ENCODE assay signal across 10 mouse cellular contexts in genomic region chrX:62180089-62180488, GRCm38 (mm10).
A peak's percentile ranks its signal among the peaks of the same experiment; 100 is the strongest.
DNase-seq lines count a peak whose midpoint lies in the region; TF ChIP-seq lines count a peak whose summit lies in the region.
"Had no signal": no experiment of that assay in that cellular context is flagged by ENCODE, and none has a peak within 500 bp of the region (broad histone marks: within the 10 kb centered on the region; RNA-seq: fewer than 3 reads in every experiment).

No protein-coding gene starts in this region.

- no peak overlapping the region for H3K27ac ChIP-seq in left cerebral cortex, adult 2 months
- no peak overlapping the region for H3K27ac ChIP-seq in MEL (ENCODE audit: control insufficient read depth, low read depth, low read length)
- H3K27ac ChIP-seq: hindbrain, embryonic 15.5 days; limb, embryonic 12.5 days had no signal

- H3K36me3 ChIP-seq in MEL (ENCODE audit: control insufficient read depth in 1 of 2, insufficient read depth in 2 of 2, low read length in 2 of 2) = no peaks in the 10 kb centered on the region
- H3K36me3 ChIP-seq: hindbrain, embryonic 15.5 days; limb, embryonic 12.5 days had no signal

- intact Hi-C loops in left cerebral cortex, adult 2 months (cut with DNase I) = no loop called here
- intact Hi-C loops in left cerebral cortex, postnatal 10 days (cut with DNase I) = no loop called here

- no peaks in the 10 kb centered on the region for H3K79me2 ChIP-seq in MEL (ENCODE audit: control insufficient read depth, insufficient read depth, low read length, poor library complexity)

- no peak overlapping the region for H3K9ac ChIP-seq in MEL (ENCODE audit: control insufficient read depth, low read depth, low read length, poor library complexity, severe bottlenecking)
- H3K9ac ChIP-seq: hindbrain, embryonic 15.5 days; limb, embryonic 12.5 days had no signal

- TF ChIP-seq POLR2A in MEL (IDR thresholded peaks at IDR 0.05; ENCODE audit: control insufficient read depth in 1 of 2, insufficient read depth in 1 of 2, low read depth in 1 of 2, low read length in 2 of 2, poor library complexity in 1 of 2) = no peak

- H3K9me3 ChIP-seq in MEL (replicated peaks; ENCODE audit: insufficient read depth, low read length) = no peaks in the 10 kb centered on the region
- H3K9me3 ChIP-seq: hindbrain, embryonic 15.5 days; limb, embryonic 12.5 days had no signal

- no peak for TF ChIP-seq EP300 in MEL (IDR thresholded peaks at IDR 0.05; ENCODE audit: low read depth in 1 of 2, low read length in 2 of 2)

- H3K4me3 ChIP-seq in left cerebral cortex, adult 2 months = no peak overlapping the region
- H3K4me3 ChIP-seq in MEL (ENCODE audit: control insufficient read depth in 1 of 2, insufficient read depth in 1 of 2, low read depth in 2 of 2, low read length in 2 of 2) = no peak overlapping the region
- H3K4me3 ChIP-seq: hindbrain, embryonic 15.5 days; limb, embryonic 12.5 days had no signal

- H3K4me1 ChIP-seq in MEL (ENCODE audit: control insufficient read depth in 1 of 2, insufficient read depth in 2 of 2, low read length in 2 of 2) = no peaks in the 10 kb centered on the region
- H3K4me1 ChIP-seq: hindbrain, embryonic 15.5 days; limb, embryonic 12.5 days had no signal

- peak; percentile 35 for TF ChIP-seq RAD21 in MEL (IDR thresholded peaks at IDR 0.05; ENCODE audit: low read depth, low read length)

- peak; percentile 28 for TF ChIP-seq CTCF in left cerebral cortex, adult 2 months (IDR thresholded peaks at IDR 0.05)
- TF ChIP-seq CTCF in MEL (IDR thresholded peaks at IDR 0.05 in 2 of 3, conservative IDR thresholded peaks at IDR 0.05 in 1 of 3; ENCODE audit: control insufficient read depth in 1 of 3, insufficient read depth in 1 of 3, low read depth in 2 of 3, low read length in 3 of 3, poor library complexity in 1 of 3, severe bottlenecking in 1 of 3) = peak; percentile 33 to 41 (median 41)

- DNase-seq in cerebellum, postnatal 10 days = peak; percentile 25 to 32
- no peak for DNase-seq in cerebellum, adult 9-11 months
- DNase-seq in left cerebral cortex, adult 2 months (ENCODE audit: extremely low spot score in 1 of 2, low spot score in 2 of 2) = no peak
- no peak for DNase-seq in left cerebral cortex, postnatal 10 days (ENCODE audit: extremely low spot score in 1 of 2, low spot score in 2 of 2)
- peak; percentile 13 for DNase-seq in MEL (ENCODE audit: low read depth, low spot score)
- DNase-seq in forelimb bud, embryonic 11.5 days (ENCODE audit: low read depth, low spot score) = peak; percentile 0
- no peak for DNase-seq in frontal cortex, postnatal 14 days (ENCODE audit: low spot score in 2 of 2)
- no peak for DNase-seq in lung, postnatal 36 days

- no peaks in the 10 kb centered on the region for H3K27me3 ChIP-seq in MEL (ENCODE audit: control insufficient read depth in 1 of 2, insufficient read depth in 2 of 2, low read length in 2 of 2)
- H3K27me3 ChIP-seq: hindbrain, embryonic 15.5 days; limb, embryonic 12.5 days had no signal

TF ChIP-seq in MEL, 35 proteins besides CTCF, POLR2A, EP300 and RAD21:
- TF ChIP-seq SMC3 (IDR thresholded peaks at IDR 0.05; ENCODE audit: low read depth, low read length) = peak; percentile 37; the same call in 1 of the 2 replicates
- TF ChIP-seq RCOR1 (IDR thresholded peaks at IDR 0.05; ENCODE audit: low read depth, low read length) = no peak

Comparison
In these comparisons a context has a peak if more than half of its experiments do, and no peak if none do; other contexts are left out.
1. DNase-seq: peak in cerebellum, postnatal 10 days (2 of 2), MEL (single experiment) and forelimb bud, embryonic 11.5 days (single experiment); none in cerebellum, adult 9-11 months (single experiment), left cerebral cortex, adult 2 months (0 of 2), left cerebral cortex, postnatal 10 days (0 of 2), frontal cortex, postnatal 14 days (0 of 2) and lung, postnatal 36 days (single experiment).